Comparison of ENCODE assay signal across 8 mouse cellular contexts in genomic region chr8:107387861-107388260, GRCm38 (mm10). TPM values are rescaled to one million over a fixed set of nuclear protein-coding genes. Genes with fewer than 3 reads are reported as not detected.
DNase-seq lines count a peak whose midpoint lies in the region; ATAC-seq and TF ChIP-seq lines count a peak whose summit lies in the region.

No protein-coding gene starts in this region.

- H3K9ac ChIP-seq in kidney, embryonic 14.5 days (ENCODE audit: low read depth, low read length): no peak overlapping the region
- H3K9ac ChIP-seq in CH12.LX (ENCODE audit: insufficient read depth, low read depth): no peak overlapping the region
- no peak overlapping the region for H3K9ac ChIP-seq in limb, embryonic 15.5 days
- no peak overlapping the region for H3K9ac ChIP-seq in intestine, embryonic 15.5 days
- H3K9ac ChIP-seq in hindbrain, embryonic 16.5 days (ENCODE audit: low read depth, low read length): no peak overlapping the region

- TF ChIP-seq EP300 in CH12.LX (IDR thresholded peaks at IDR 0.05; ENCODE audit: low read length): no peak

- H3K79me2 ChIP-seq in CH12.LX (replicated peaks; ENCODE audit: control insufficient read depth, extremely low read depth, insufficient read depth, poor library complexity, severe bottlenecking): no peaks in the 10 kb centered on the region

- in situ Hi-C loops in CH12.LX (cut with MboI; ENCODE audit: low pct_ligation_motif_present, low pct_unique_long_range_greater_than_20kb, low sequenced_read_pairs): loop anchor here (5.0 kb wide), 1 partner anchor 189 kb away; no protein-coding TSS in a partner anchor

- ATAC-seq in kidney, embryonic 14.5 days (ENCODE audit: low FRiP score, low TSS enrichment): no peak
- ATAC-seq in limb, embryonic 15.5 days (ENCODE audit: insufficient number of reproducible peaks, low FRiP score, low TSS enrichment, low read depth): no peak
- no peak for ATAC-seq in intestine, embryonic 15.5 days
- ATAC-seq in hindbrain, embryonic 16.5 days: no peak

- no peak for TF ChIP-seq POLR2A in CH12.LX (IDR thresholded peaks at IDR 0.05; ENCODE audit: low read depth, low read length)

- dilution Hi-C loops in CH12.LX (cut with MboI; ENCODE audit: extremely low pct_ligation_motif_present, extremely low pct_unique_long_range_greater_than_20kb, low sequenced_read_pairs): no loop called here

- H3K4me1 ChIP-seq in kidney, embryonic 14.5 days (ENCODE audit: control insufficient read depth, insufficient read depth, low read length): no peaks in the 10 kb centered on the region
- peaks cover 3 to 4% of the 10 kb centered on the region in 2 experiments; a peak in 1 of 4 replicates for H3K4me1 ChIP-seq in CH12.LX (ENCODE audit: control insufficient read depth in 1 of 2, insufficient read depth in 2 of 2)
- H3K4me1 ChIP-seq in limb, embryonic 15.5 days: peaks cover 25% of the 10 kb centered on the region
- peaks cover 12% of the 10 kb centered on the region for H3K4me1 ChIP-seq in intestine, embryonic 15.5 days (replicated peaks)
- peaks cover 4% of the 10 kb centered on the region for H3K4me1 ChIP-seq in hindbrain, embryonic 16.5 days (ENCODE audit: control insufficient read depth, insufficient read depth, low read depth, low read length)

- H3K27ac ChIP-seq in kidney, embryonic 14.5 days (ENCODE audit: low read depth, low read length): no peak overlapping the region
- no peak overlapping the region for H3K27ac ChIP-seq in CH12.LX (ENCODE audit: insufficient read depth, low read depth)
- peak overlapping the region; percentile 61; the same call in 1 of the 2 replicates for H3K27ac ChIP-seq in limb, embryonic 15.5 days
- H3K27ac ChIP-seq in intestine, embryonic 15.5 days: no peak overlapping the region
- H3K27ac ChIP-seq in hindbrain, embryonic 16.5 days (ENCODE audit: low read depth, low read length): no peak overlapping the region

- DNase-seq in kidney, adult 18-20 months: peak; percentile 64
- DNase-seq in 3T3-L1 (ENCODE audit: low read depth, low spot score) (peak; percentile 80), CH12.LX (ENCODE audit: extremely low read depth) (peak; percentile 40)
- peak; percentile 49 to 76 for DNase-seq in cerebellum, postnatal 25 days

- no peak overlapping the region for H3K4me2 ChIP-seq in kidney, embryonic 14.5 days (replicated peaks; ENCODE audit: low read depth, low read length)
- H3K4me2 ChIP-seq in CH12.LX (ENCODE audit: insufficient read depth, low read depth, poor library complexity, severe bottlenecking): no peak overlapping the region
- H3K4me2 ChIP-seq in limb, embryonic 15.5 days: no peak overlapping the region
- H3K4me2 ChIP-seq in intestine, embryonic 15.5 days (replicated peaks): no peak overlapping the region
- no peak overlapping the region for H3K4me2 ChIP-seq in hindbrain, embryonic 16.5 days (ENCODE audit: low read length)

- no peaks in the 10 kb centered on the region for H3K9me3 ChIP-seq in kidney, embryonic 14.5 days (ENCODE audit: control insufficient read depth, low read length)
- H3K9me3 ChIP-seq in CH12.LX (replicated peaks; ENCODE audit: low read length): no peaks in the 10 kb centered on the region
- no peaks in the 10 kb centered on the region for H3K9me3 ChIP-seq in limb, embryonic 15.5 days
- H3K9me3 ChIP-seq in intestine, embryonic 15.5 days: no peaks in the 10 kb centered on the region
- no peaks in the 10 kb centered on the region for H3K9me3 ChIP-seq in hindbrain, embryonic 16.5 days (ENCODE audit: control insufficient read depth, low read length)

- TF ChIP-seq RAD21 in CH12.LX (IDR thresholded peaks at IDR 0.05; ENCODE audit: low read depth, low read length): peak; percentile 15

- no peaks in the 10 kb centered on the region for H3K27me3 ChIP-seq in kidney, embryonic 14.5 days (ENCODE audit: control insufficient read depth, insufficient read depth, low read length)
- no peaks in the 10 kb centered on the region for H3K27me3 ChIP-seq in CH12.LX (replicated peaks)
- no peaks in the 10 kb centered on the region for H3K27me3 ChIP-seq in limb, embryonic 15.5 days
- no peaks in the 10 kb centered on the region for H3K27me3 ChIP-seq in intestine, embryonic 15.5 days (replicated peaks)
- H3K27me3 ChIP-seq in hindbrain, embryonic 16.5 days (replicated peaks; ENCODE audit: control insufficient read depth, insufficient read depth, low read length): no peaks in the 10 kb centered on the region

- H3K36me3 ChIP-seq in kidney, embryonic 14.5 days (ENCODE audit: control insufficient read depth, insufficient read depth, low read length): no peaks in the 10 kb centered on the region
- H3K36me3 ChIP-seq in CH12.LX (replicated peaks in 1 of 2; ENCODE audit: control insufficient read depth in 1 of 2, insufficient read depth in 1 of 2, low read length in 1 of 2): peaks cover 0 to 7% of the 10 kb centered on the region in 2 experiments
- no peaks in the 10 kb centered on the region for H3K36me3 ChIP-seq in limb, embryonic 15.5 days
- H3K36me3 ChIP-seq in intestine, embryonic 15.5 days: no peaks in the 10 kb centered on the region
- no peaks in the 10 kb centered on the region for H3K36me3 ChIP-seq in hindbrain, embryonic 16.5 days (ENCODE audit: control insufficient read depth, insufficient read depth, low read length)

- TF ChIP-seq CTCF in CH12.LX (conservative IDR thresholded peaks at IDR 0.05 in 1 of 2, IDR thresholded peaks at IDR 0.05 in 1 of 2; ENCODE audit: low read depth in 2 of 2, low read length in 2 of 2): peak in 1 of 2 experiments; percentile 47; a peak in 2 of 4 replicates

- no peak overlapping the region for H3K4me3 ChIP-seq in kidney, embryonic 14.5 days (ENCODE audit: low read length)
- H3K4me3 ChIP-seq in CH12.LX (replicated peaks in 1 of 3; ENCODE audit: low read depth in 2 of 3, low read length in 2 of 3, poor library complexity in 1 of 3): no peak overlapping the region
- H3K4me3 ChIP-seq in limb, embryonic 15.5 days: no peak overlapping the region
- H3K4me3 ChIP-seq in intestine, embryonic 15.5 days (replicated peaks): no peak overlapping the region
- no peak overlapping the region for H3K4me3 ChIP-seq in hindbrain, embryonic 16.5 days (ENCODE audit: low read length)

- WGBS in kidney, embryonic 14.5 days: 67% methylated on average over 5 of the region's 5 CpGs
- WGBS in limb, embryonic 15.5 days: 51% methylated on average over 5 of the region's 5 CpGs
- WGBS in intestine, embryonic 15.5 days: 70% methylated on average over 5 of the region's 5 CpGs
- WGBS in hindbrain, embryonic 16.5 days: 68% methylated on average over 5 of the region's 5 CpGs

TF ChIP-seq in CH12.LX, 34 proteins besides CTCF, POLR2A, EP300 and RAD21:
- TF ChIP-seq NELFE (IDR thresholded peaks at IDR 0.05; ENCODE audit: low read depth, low read length) (no peak), TCF12 (IDR thresholded peaks at IDR 0.05; ENCODE audit: low read depth, low read length) (no peak), SIN3A (IDR thresholded peaks at IDR 0.05; ENCODE audit: low read length) (no peak), UBTF (IDR thresholded peaks at IDR 0.05; ENCODE audit: low read depth, low read length) (no peak), KAT2A (IDR thresholded peaks at IDR 0.05; ENCODE audit: insufficient replicate concordance, low read length) (no peak), TBP (conservative IDR thresholded peaks at IDR 0.05; ENCODE audit: low read depth, low read length) (no peak), MAFK (IDR thresholded peaks at IDR 0.05; ENCODE audit: insufficient replicate concordance, low read length) (no peak), CHD1 (IDR thresholded peaks at IDR 0.05; ENCODE audit: low read depth, low read length) (no peak), POLR2AphosphoS2 (IDR thresholded peaks at IDR 0.05; ENCODE audit: low read depth, low read length) (no peak), PAX5 (IDR thresholded peaks at IDR 0.05; ENCODE audit: low read length) (no peak), USF1 (IDR thresholded peaks at IDR 0.05; ENCODE audit: low read depth, low read length) (no peak)

RNA-seq across cellular contexts. Expression of gene Nqo1, which starts 15.1 kb away (rescaled TPM):
- polyA plus RNA-seq in kidney, embryonic 14.5 days (2014; fragmentation: Nextera tagmentation; extraction: Ambion mirVana): 8.5 and 10.3 TPM in 2 replicates
- 1.6 and 1.9 TPM in 2 replicates for total RNA-seq in CH12.LX (2012; rRNA removed)
- total RNA-seq in CH12.LX (2014; rRNA removed): 0.94 and 1.1 TPM in 2 replicates
- polyA plus RNA-seq in CH12.LX (2012; ENCODE audit: insufficient read length, low read depth): 23.8 and 24.6 TPM in 2 replicates
- 14.6 and 16.5 TPM in 2 replicates for polyA plus RNA-seq in limb, embryonic 15.5 days (2015; fragmentation: Nextera tagmentation; extraction: Ambion mirVana)
- polyA plus RNA-seq in intestine, embryonic 15.5 days (2015; fragmentation: Nextera tagmentation; extraction: Ambion mirVana): 14.4 and 18.2 TPM in 2 replicates
- 13.3 and 15.1 TPM in 2 replicates for polyA plus RNA-seq in hindbrain, embryonic 16.5 days (2015; fragmentation: Nextera tagmentation; extraction: Ambion mirVana)

RNA-seq across cellular contexts. Expression of gene Nob1, which starts 37.0 kb away (rescaled TPM):
- 84.5 and 85.3 TPM in 2 replicates for polyA plus RNA-seq in kidney, embryonic 14.5 days (2014; fragmentation: Nextera tagmentation; extraction: Ambion mirVana)
- 73.0 and 73.1 TPM in 2 replicates for total RNA-seq in CH12.LX (2012; rRNA removed)
- total RNA-seq in CH12.LX (2014; rRNA removed): 17.2 and 21.4 TPM in 2 replicates
- 109 and 117 TPM in 2 replicates for polyA plus RNA-seq in CH12.LX (2012; ENCODE audit: insufficient read length, low read depth)
- polyA plus RNA-seq in limb, embryonic 15.5 days (2015; fragmentation: Nextera tagmentation; extraction: Ambion mirVana): 78.5 and 84.8 TPM in 2 replicates
- polyA plus RNA-seq in intestine, embryonic 15.5 days (2015; fragmentation: Nextera tagmentation; extraction: Ambion mirVana): 74.4 and 74.8 TPM in 2 replicates
- polyA plus RNA-seq in hindbrain, embryonic 16.5 days (2015; fragmentation: Nextera tagmentation; extraction: Ambion mirVana): 64.2 and 65.2 TPM in 2 replicates

RNA-seq across cellular contexts. Expression of gene Wwp2, which starts 48.3 kb away (rescaled TPM):
- polyA plus RNA-seq in kidney, embryonic 14.5 days (2014; fragmentation: Nextera tagmentation; extraction: Ambion mirVana): 34.8 and 43.7 TPM in 2 replicates
- total RNA-seq in CH12.LX (2012; rRNA removed) (19.7 and 20.7 TPM in 2 replicates), CH12.LX (2014; rRNA removed) (13.5 and 16.3 TPM in 2 replicates)
- 29.7 and 30.3 TPM in 2 replicates for polyA plus RNA-seq in CH12.LX (2012; ENCODE audit: insufficient read length, low read depth)
- polyA plus RNA-seq in limb, embryonic 15.5 days (2015; fragmentation: Nextera tagmentation; extraction: Ambion mirVana): 114 and 119 TPM in 2 replicates
- 37.0 and 39.2 TPM in 2 replicates for polyA plus RNA-seq in intestine, embryonic 15.5 days (2015; fragmentation: Nextera tagmentation; extraction: Ambion mirVana)
- 32.6 and 39.5 TPM in 2 replicates for polyA plus RNA-seq in hindbrain, embryonic 16.5 days (2015; fragmentation: Nextera tagmentation; extraction: Ambion mirVana)
